In genomic region chr8:105605491-105606188, GRCm38 (mm10) we compare ENCODE assay signal across 8 mouse cellular contexts. TPM values are rescaled to one million over a fixed set of nuclear protein-coding genes. Genes with fewer than 3 reads are reported as not detected.
DNase-seq lines count a peak whose midpoint lies in the region; ATAC-seq and TF ChIP-seq lines count a peak whose summit lies in the region.

No protein-coding gene starts in this region.

- no peak for TF ChIP-seq POLR2A in kidney, adult 2 months (IDR thresholded peaks at IDR 0.05; ENCODE audit: low read depth, low read length)

- DNase-seq in 416B (ENCODE audit: low read depth) (peak; percentile 35), G1E (ENCODE audit: low spot score) (no peak)
- DNase-seq in cerebellum, postnatal 10 days: peak; percentile 64 to 74
- DNase-seq in gastrocnemius, postnatal 25 days: peak; percentile 45
- DNase-seq in kidney, adult 2 months: no peak
- peak; percentile 65 for DNase-seq in retina, postnatal 1 day
- DNase-seq in frontal cortex, postnatal 10 days (ENCODE audit: low spot score in 2 of 2): no peak

- H3K36me3 ChIP-seq in G1E (replicated peaks): peaks cover 32% of the 10 kb centered on the region
- H3K36me3 ChIP-seq in kidney, adult 2 months (ENCODE audit: control insufficient read depth, insufficient read depth, low read length): no peaks in the 10 kb centered on the region
- no peaks in the 10 kb centered on the region for H3K36me3 ChIP-seq in lung, embryonic 16.5 days (ENCODE audit: control insufficient read depth, insufficient read depth, low read length)

- peak overlapping the region; percentile 96 for H3K4me2 ChIP-seq in lung, embryonic 16.5 days (ENCODE audit: low read depth, low read length)

- H3K9me3 ChIP-seq in G1E (replicated peaks): no peaks in the 10 kb centered on the region
- H3K9me3 ChIP-seq in lung, embryonic 16.5 days (ENCODE audit: control insufficient read depth, low read length): no peaks in the 10 kb centered on the region

- peak overlapping the region; percentile 97 for H3K4me3 ChIP-seq in G1E (ENCODE audit: low read depth, low read length)
- peak overlapping the region; percentile 61 for H3K4me3 ChIP-seq in kidney, adult 2 months (ENCODE audit: insufficient read depth, low read depth, low read length)
- H3K4me3 ChIP-seq in lung, embryonic 16.5 days (ENCODE audit: low read length): peak overlapping the region; percentile 86

- no peaks in the 10 kb centered on the region for H3K27me3 ChIP-seq in G1E (ENCODE audit: insufficient read depth, low read length)
- H3K27me3 ChIP-seq in kidney, adult 2 months (replicated peaks; ENCODE audit: control insufficient read depth, insufficient read depth, low read length): no peaks in the 10 kb centered on the region
- H3K27me3 ChIP-seq in lung, embryonic 16.5 days (ENCODE audit: control insufficient read depth, insufficient read depth, low read depth, low read length): no peaks in the 10 kb centered on the region

- H3K9ac ChIP-seq in lung, embryonic 16.5 days (ENCODE audit: low read length): peak overlapping the region; percentile 93

- peak overlapping the region; percentile 88 for H3K27ac ChIP-seq in kidney, adult 2 months (ENCODE audit: insufficient read depth, low read depth, low read length)
- peak overlapping the region; percentile 93 for H3K27ac ChIP-seq in lung, embryonic 16.5 days (ENCODE audit: low read length)

- no peak for TF ChIP-seq CTCF in G1E (IDR thresholded peaks at IDR 0.05; ENCODE audit: low read depth, low read length)
- TF ChIP-seq CTCF in kidney, adult 2 months (conservative IDR thresholded peaks at IDR 0.05; ENCODE audit: insufficient read depth, insufficient read length, low read depth, low read length): no peak

- peaks cover 73% of the 10 kb centered on the region for H3K4me1 ChIP-seq in G1E (ENCODE audit: insufficient read depth, low read depth, low read length)
- H3K4me1 ChIP-seq in kidney, adult 2 months (ENCODE audit: control insufficient read depth, insufficient read depth, low read length): peaks cover 9% of the 10 kb centered on the region
- peaks cover 22% of the 10 kb centered on the region for H3K4me1 ChIP-seq in lung, embryonic 16.5 days (replicated peaks; ENCODE audit: control insufficient read depth, insufficient read depth, low read length)

- WGBS in kidney, adult 2 months: 1% methylated on average over 37 of the region's 39 CpGs
- under 1% methylated on average over 28 of the region's 39 CpGs for WGBS in lung, embryonic 16.5 days

- ATAC-seq in G1E (ENCODE audit: extremely low read depth, insufficient number of reproducible peaks, low FRiP score, poor library complexity, severe bottlenecking): no peak
- peak; percentile 55 for ATAC-seq in lung, embryonic 16.5 days (ENCODE audit: low read depth)

RNA-seq across cellular contexts. Expression of gene Ripor1, which starts 0.6 kb away (rescaled TPM):
- total RNA-seq in G1E (2014; fragmentation: Nextera tagmentation): 179 and 221 TPM in 2 replicates
- 8.0 and 11.0 TPM in 2 replicates for total RNA-seq in G1E (2017)
- 141 and 150 TPM in 2 replicates for polyA plus RNA-seq in G1E (2012)
- 10 to 100 TPM; 15.5 to 19.6 TPM for total RNA-seq in gastrocnemius, postnatal 25 days (2021)
- polyA plus RNA-seq in kidney, adult 2 months (2012; rRNA removed): 50.6 and 54.8 TPM in 2 replicates
- 33.1 and 36.8 TPM in 2 replicates for polyA plus RNA-seq in lung, embryonic 16.5 days (2015; fragmentation: Nextera tagmentation; extraction: Ambion mirVana)

RNA-seq across cellular contexts. Expression of gene Ctcf, which starts 30.7 kb away (rescaled TPM):
- 97.8 and 133 TPM in 2 replicates for total RNA-seq in G1E (2014; fragmentation: Nextera tagmentation)
- total RNA-seq in G1E (2017): 62.3 and 78.9 TPM in 2 replicates
- polyA plus RNA-seq in G1E (2012): 155 and 190 TPM in 2 replicates
- 10 to 100 TPM; 29.2 to 29.6 TPM for total RNA-seq in gastrocnemius, postnatal 25 days (2021)
- 13.3 and 16.7 TPM in 2 replicates for polyA plus RNA-seq in kidney, adult 2 months (2012; rRNA removed)
- polyA plus RNA-seq in lung, embryonic 16.5 days (2015; fragmentation: Nextera tagmentation; extraction: Ambion mirVana): 112 and 116 TPM in 2 replicates

RNA-seq across cellular contexts. Expression of gene Agrp, which starts 31.6 kb away (rescaled TPM):
- total RNA-seq in G1E (2014; fragmentation: Nextera tagmentation) (not detected in 2 replicates), G1E (2017) (not detected in 2 replicates)
- polyA plus RNA-seq in G1E (2012): 0.10 TPM in 1 of 2 replicates, not detected in the other
- total RNA-seq in gastrocnemius, postnatal 25 days (2021): 1 to 10 TPM in 1 of 2 experiments, not detected in 1; 1.7 TPM
- polyA plus RNA-seq in kidney, adult 2 months (2012; rRNA removed): 0.13 and 0.31 TPM in 2 replicates
- 0.60 TPM in 1 of 2 replicates, not detected in the other for polyA plus RNA-seq in lung, embryonic 16.5 days (2015; fragmentation: Nextera tagmentation; extraction: Ambion mirVana)

RNA-seq across cellular contexts. Expression of gene Atp6v0d1, which starts 39.8 kb away (rescaled TPM):
- total RNA-seq in G1E (2014; fragmentation: Nextera tagmentation) (151 and 178 TPM in 2 replicates), G1E (2017) (110 and 118 TPM in 2 replicates)
- polyA plus RNA-seq in G1E (2012): 30.0 and 37.0 TPM in 2 replicates
- 10 to 100 TPM; 41.7 to 45.1 TPM for total RNA-seq in gastrocnemius, postnatal 25 days (2021)
- 161 and 182 TPM in 2 replicates for polyA plus RNA-seq in kidney, adult 2 months (2012; rRNA removed)
- 87.3 and 93.0 TPM in 2 replicates for polyA plus RNA-seq in lung, embryonic 16.5 days (2015; fragmentation: Nextera tagmentation; extraction: Ambion mirVana)

Comparison
In these comparisons a context has a peak if more than half of its experiments do, and no peak if none do; other contexts are left out.
1. DNase-seq: peak in 416B (single experiment), cerebellum, postnatal 10 days (2 of 2), gastrocnemius, postnatal 25 days (single experiment) and retina, postnatal 1 day (single experiment); none in G1E (single experiment), kidney, adult 2 months (single experiment) and frontal cortex, postnatal 10 days (0 of 2).
2. Peak in every context shown above with its lines, with median percentiles within 50 percentile points of each other: H3K4me3 ChIP-seq.